Mouse (Mus musculus) megakaryocyte, embryonic 14.5 days (primary cell): Measurements from ENCODE around the gene Nr3c2.

Experiments used
- FLI1 ChIP-seq: IDR thresholded peaks from 2 replicates; pipeline ENCODE4 v1.6.1; 2012; ENCODE audit warnings: low read length, inconsistent platforms, mixed read lengths
- GATA1 ChIP-seq: IDR thresholded peaks from 3 replicates; pipeline ENCODE4 v1.6.1; 2012; ENCODE audit warnings: mixed read lengths, low read length, inconsistent platforms, borderline replicate concordance

- TF ChIP-seq GATA1 (no peak), FLI1 (no peak)
Measured at GRCm38 (mm10) chr8:77056853-77057252, 157.6 kb downstream of the Nr3c2 start.
